Mouse (Mus musculus) forebrain, postnatal 0 days (tissue): ENCODE results near the gene Aplp2. TPM values are rescaled to one million over a fixed set of nuclear protein-coding genes. Genes with fewer than 3 reads are reported as not detected.
"Not testable (repeated sequence)": the region's sequence is repeated elsewhere in the genome, so short reads cannot be mapped to it uniquely, and the experiment has no call there.

ENCODE experiments used
- ATAC-seq: fragments of 200-750 bp; cut with Nextera tagmentation; 2 replicates; pipeline ENCODE4 v1.8.0; 2017; ENCODE audit warnings: mild to moderate bottlenecking, moderate library complexity
- DNase-seq: peaks from one replicate; pipeline ENCODE4 v3.0.0-alpha.2; 2015
- H3K27ac ChIP-seq: fragments of 300-500 bp; sonication (generic); 2 replicates; pipeline ENCODE4 v1.5.1; 2014; ENCODE audit warnings: low read depth, mild to moderate bottlenecking, antibody characterized with exemption, low read length, moderate library complexity, mixed read lengths
- H3K27me3 ChIP-seq: fragments of 300-500 bp; sonication (generic); 2 replicates; pipeline ENCODE4 v1.6.1; 2014; ENCODE audit warnings: mild to moderate bottlenecking, low read length, mixed read lengths; ENCODE audit not compliant: insufficient read depth
- H3K36me3 ChIP-seq: fragments of 300-500 bp; sonication (generic); 2 replicates; pipeline ENCODE4 v1.6.1; 2014; ENCODE audit warnings: mild to moderate bottlenecking, moderate library complexity; ENCODE audit not compliant: insufficient read depth
- H3K4me1 ChIP-seq: fragments of 300-500 bp; sonication (generic); 2 replicates; pipeline ENCODE4 v1.6.1; 2014; ENCODE audit warnings: antibody characterized with exemption; ENCODE audit not compliant: insufficient read depth
- H3K4me2 ChIP-seq: fragments of 300-500 bp; sonication (generic); 2 replicates; pipeline ENCODE4 v1.6.1; 2014; ENCODE audit warnings: low read depth, mild to moderate bottlenecking, moderate library complexity
- H3K4me3 ChIP-seq: fragments of 300-500 bp; sonication (generic); 2 replicates; pipeline ENCODE4 v1.5.1; 2014; ENCODE audit warnings: low read depth, low read length, mixed read lengths
- H3K9ac ChIP-seq: fragments of 300-500 bp; sonication (generic); 2 replicates; pipeline ENCODE4 v1.6.1; 2014; ENCODE audit warnings: mild to moderate bottlenecking
- H3K9me3 ChIP-seq: fragments of 300-500 bp; sonication (generic); 2 replicates; pipeline ENCODE4 v1.6.1; 2016; ENCODE audit warnings: low read length
- CTCF ChIP-seq: sonication (generic); IDR thresholded peaks from 2 replicates; pipeline ENCODE4 v1.5.1; 2016; ENCODE audit warnings: antibody characterized with exemption, control low read depth, low read depth
- WGBS: fragments of 180-500 bp; shearing (Covaris S2); extraction: QIAGEN DNeasy Blood & Tissue Kit; methylation state at CpG from one replicate; pipeline ENCODE4 v1.1.7; 2014; 5-methylcytosine and 5-hydroxymethylcytosine counted together
- polyA plus RNA-seq: library from polyadenylated mRNA; unstranded; fragments of >200 nt; fragmentation: Nextera tagmentation; extraction: Ambion mirVana; gene quantifications from 2 replicates; pipeline ENCODE4 v1.2.1, GENCODE M21; 2015
- total RNA-seq: library from RNA; depleted of rRNA; stranded (reverse); fragments of >200 nt; gene quantifications from 2 replicates; pipeline ENCODE4 v1.2.3, GENCODE M21; 2014

The Aplp2 gene
- total and polyA plus RNA-seq, 2 experiments from 2014 or later: 328 to 341 TPM

- no peak for TF ChIP-seq CTCF
- H3K4me3 ChIP-seq: no peak overlapping the region
- DNase-seq (no peak), ATAC-seq (no peak)
- no peak overlapping the region for H3K4me2 ChIP-seq
- WGBS: 94% methylated on average over 13 of the region's 13 CpGs
- no peaks in the 10 kb centered on the region for H3K9me3 ChIP-seq
- no peaks in the 10 kb centered on the region for H3K4me1 ChIP-seq
- H3K27ac ChIP-seq: no peak overlapping the region
- no peak overlapping the region for H3K9ac ChIP-seq
- no peaks in the 10 kb centered on the region for H3K27me3 ChIP-seq
- peaks cover 44% of the 10 kb centered on the region for H3K36me3 ChIP-seq
Measured at GRCm38 (mm10) chr9:31167305-31167704, 44.3 kb downstream of the Aplp2 start.

- not testable (repeated sequence) for H3K9ac ChIP-seq, H3K4me3 ChIP-seq, H3K27ac ChIP-seq, H3K9me3 ChIP-seq, DNase-seq, H3K4me1 ChIP-seq, ATAC-seq, H3K4me2 ChIP-seq, H3K27me3 ChIP-seq
- WGBS: 88% methylated on average over 3 of the region's 3 CpGs
- peaks cover 59% of the 10 kb centered on the region for H3K36me3 ChIP-seq
Measured at GRCm38 (mm10) chr9:31165505-31165904, 46.1 kb downstream of the Aplp2 start.

- no peak for TF ChIP-seq CTCF
- DNase-seq: no peak
- Histone ChIP-seq H3K9me3 (no peaks in the 10 kb centered on the region), H3K4me3 (no peak overlapping the region), H3K4me1 (no peaks in the 10 kb centered on the region), H3K36me3 (peaks cover 69% of the 10 kb centered on the region), H3K27me3 (no peaks in the 10 kb centered on the region), H3K4me2 (no peak overlapping the region), H3K9ac (no peak overlapping the region), H3K27ac (no peak overlapping the region)
- ATAC-seq: no peak
- WGBS: 93% methylated on average over 1 of the region's 1 CpGs
Measured at GRCm38 (mm10) chr9:31163327-31163726, 48.3 kb downstream of the Aplp2 start.

- Histone ChIP-seq H3K9me3 (no peaks in the 10 kb centered on the region), H3K4me2 (no peak overlapping the region), H3K27me3 (no peaks in the 10 kb centered on the region), H3K4me3 (no peak overlapping the region), H3K4me1 (no peaks in the 10 kb centered on the region), H3K27ac (no peak overlapping the region), H3K9ac (no peak overlapping the region), H3K36me3 (peaks cover 69% of the 10 kb centered on the region)
- no peak for ATAC-seq
- DNase-seq: no peak
- TF ChIP-seq CTCF: no peak
- WGBS: 83% methylated on average over 1 of the region's 1 CpGs
Measured at GRCm38 (mm10) chr9:31162911-31163310, 48.7 kb downstream of the Aplp2 start.

- Histone ChIP-seq H3K27ac (no peak overlapping the region), H3K27me3 (no peaks in the 10 kb centered on the region), H3K4me3 (no peak overlapping the region), H3K4me1 (no peaks in the 10 kb centered on the region), H3K36me3 (peaks cover 84% of the 10 kb centered on the region), H3K4me2 (no peak overlapping the region), H3K9ac (no peak overlapping the region), H3K9me3 (no peaks in the 10 kb centered on the region)
- DNase-seq (peak; percentile 29), ATAC-seq (0 out of 2 replicates have a peak, but pooled peaks have one; percentile 29)
- 81% methylated on average over 4 of the region's 4 CpGs for WGBS
- TF ChIP-seq CTCF: peak; percentile 56
Measured at GRCm38 (mm10) chr9:31159910-31160309, 51.7 kb downstream of the Aplp2 start.

- TF ChIP-seq CTCF: no peak
- Histone ChIP-seq H3K27me3 (no peaks in the 10 kb centered on the region), H3K9ac (no peak overlapping the region), H3K4me2 (no peak overlapping the region), H3K4me3 (no peak overlapping the region), H3K36me3 (peaks cover 83% of the 10 kb centered on the region), H3K27ac (no peak overlapping the region), H3K9me3 (no peaks in the 10 kb centered on the region), H3K4me1 (no peaks in the 10 kb centered on the region)
- 89% methylated on average over 8 of the region's 8 CpGs for WGBS
- ATAC-seq (no peak), DNase-seq (no peak)
Measured at GRCm38 (mm10) chr9:31156594-31156993, 55.0 kb downstream of the Aplp2 start.

GRCm38 (mm10) chr9:31151050-31151449, 60.6 kb downstream of the Aplp2 start:
- peak; percentile 79 for DNase-seq
- peak; percentile 75 for TF ChIP-seq CTCF
- no peaks in the 10 kb centered on the region for H3K27me3 ChIP-seq
- H3K36me3 ChIP-seq: peaks cover 63% of the 10 kb centered on the region
- ATAC-seq: no peak; the same call in 1 of the 2 replicates
- no peak overlapping the region for H3K27ac ChIP-seq
- H3K9ac ChIP-seq: no peak overlapping the region
- no peaks in the 10 kb centered on the region for H3K4me1 ChIP-seq
- WGBS: 81% methylated on average over 2 of the region's 2 CpGs
- H3K4me3 ChIP-seq: no peak overlapping the region
- H3K9me3 ChIP-seq: no peaks in the 10 kb centered on the region
- H3K4me2 ChIP-seq: no peak overlapping the region

GRCm38 (mm10) chr9:31148135-31148534, 63.5 kb downstream of the Aplp2 start:
- Histone ChIP-seq H3K4me1 (no peaks in the 10 kb centered on the region), H3K27ac (no peak overlapping the region), H3K9me3 (no peaks in the 10 kb centered on the region), H3K4me3 (no peak overlapping the region), H3K36me3 (peaks cover 41% of the 10 kb centered on the region), H3K9ac (no peak overlapping the region), H3K27me3 (no peaks in the 10 kb centered on the region), H3K4me2 (no peak overlapping the region)
- ATAC-seq (no peak), DNase-seq (no peak)
- TF ChIP-seq CTCF: no peak
- WGBS: 92% methylated on average over 7 of the region's 7 CpGs
